Mouse (Mus musculus) intestine, postnatal 0 days (tissue): ENCODE measurements around the gene Ube2v1. TPM values are rescaled to one million over a fixed set of nuclear protein-coding genes. Genes with fewer than 3 reads are reported as not detected.

Source experiments
- ATAC-seq: fragments of 200-750 bp; cut with Nextera tagmentation; 2 replicates; pipeline ENCODE4 v1.8.0; 2017; ENCODE audit warnings: mild to moderate bottlenecking, moderate TSS enrichment, moderate library complexity
- H3K27ac ChIP-seq: fragments of 300-500 bp; sonication (generic); 2 replicates; pipeline ENCODE4 v1.5.1; 2014; ENCODE audit warnings: mild to moderate bottlenecking, low read depth, low read length, moderate library complexity
- H3K27me3 ChIP-seq: fragments of 300-500 bp; sonication (generic); replicated peaks from 2 replicates; pipeline ENCODE4 v1.6.1; 2014; ENCODE audit warnings: low read length, mixed read lengths; ENCODE audit not compliant: control insufficient read depth, insufficient read depth
- H3K36me3 ChIP-seq: fragments of 300-500 bp; sonication (generic); 2 replicates; pipeline ENCODE4 v1.6.1; 2014; ENCODE audit warnings: mild to moderate bottlenecking, moderate library complexity; ENCODE audit not compliant: control insufficient read depth, insufficient read depth
- H3K4me1 ChIP-seq: fragments of 300-500 bp; sonication (generic); replicated peaks from 2 replicates; pipeline ENCODE4 v1.6.1; 2014; ENCODE audit warnings: antibody characterized with exemption, low read length, mixed read lengths; ENCODE audit not compliant: control insufficient read depth, insufficient read depth
- H3K4me2 ChIP-seq: fragments of 300-500 bp; sonication (generic); replicated peaks from 2 replicates; pipeline ENCODE4 v1.6.1; 2014; ENCODE audit warnings: low read depth, mild to moderate bottlenecking, moderate library complexity
- H3K4me3 ChIP-seq: fragments of 300-500 bp; sonication (generic); 2 replicates; pipeline ENCODE4 v1.5.1; 2014; ENCODE audit warnings: low read depth, low read length
- H3K9ac ChIP-seq: fragments of 300-500 bp; sonication (generic); 2 replicates; pipeline ENCODE4 v1.6.1; 2014; ENCODE audit warnings: mild to moderate bottlenecking, low read depth, low read length
- H3K9me3 ChIP-seq: fragments of 300-500 bp; sonication (generic); 2 replicates; pipeline ENCODE4 v1.6.1; 2016; ENCODE audit warnings: mixed run types; ENCODE audit not compliant: control insufficient read depth
- CTCF ChIP-seq: sonication (generic); IDR thresholded peaks from 2 replicates; pipeline ENCODE4 v1.5.1; 2016; ENCODE audit warnings: low read depth, mild to moderate bottlenecking, control low read depth, antibody characterized with exemption, moderate library complexity
- WGBS: fragments of 180-500 bp; shearing (Covaris S2); extraction: QIAGEN DNeasy Blood & Tissue Kit; methylation state at CpG from one replicate; pipeline ENCODE4 v1.1.7; 2014; 5-methylcytosine and 5-hydroxymethylcytosine counted together
- polyA plus RNA-seq: library from polyadenylated mRNA; unstranded; fragments of >200 nt; fragmentation: Nextera tagmentation; extraction: Ambion mirVana; gene quantifications from 2 replicates; pipeline ENCODE4 v1.2.1, GENCODE M21; 2015

The Ube2v1 gene
- polyA plus RNA-seq, 1 experiment from 2014 or later, result 173 TPM

DNA sequence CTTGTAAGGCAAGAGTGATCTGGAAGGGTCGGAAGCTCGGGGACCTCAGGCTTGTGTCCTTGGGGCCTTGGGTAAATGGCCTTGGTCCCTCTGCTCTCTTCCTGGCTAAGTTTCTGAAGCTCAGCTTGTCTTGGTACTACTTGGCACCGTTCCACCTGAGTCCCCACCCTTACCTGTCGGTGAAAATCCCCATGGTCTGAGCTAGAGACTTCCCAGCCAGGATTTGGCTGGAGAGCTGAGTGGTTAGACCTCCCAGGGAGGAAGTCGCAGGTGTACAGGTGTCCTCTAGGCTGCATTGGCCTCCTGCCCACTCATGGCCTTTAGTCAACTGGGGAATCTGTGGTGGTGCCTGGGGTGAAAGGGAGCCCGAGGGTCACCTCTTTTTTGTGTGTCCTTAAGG lies 61.1 kb downstream of the Ube2v1 start:
- WGBS, result 80% methylated on average over 6 of the region's 6 CpGs
- no peak overlapping the region for H3K27ac ChIP-seq

DNA sequence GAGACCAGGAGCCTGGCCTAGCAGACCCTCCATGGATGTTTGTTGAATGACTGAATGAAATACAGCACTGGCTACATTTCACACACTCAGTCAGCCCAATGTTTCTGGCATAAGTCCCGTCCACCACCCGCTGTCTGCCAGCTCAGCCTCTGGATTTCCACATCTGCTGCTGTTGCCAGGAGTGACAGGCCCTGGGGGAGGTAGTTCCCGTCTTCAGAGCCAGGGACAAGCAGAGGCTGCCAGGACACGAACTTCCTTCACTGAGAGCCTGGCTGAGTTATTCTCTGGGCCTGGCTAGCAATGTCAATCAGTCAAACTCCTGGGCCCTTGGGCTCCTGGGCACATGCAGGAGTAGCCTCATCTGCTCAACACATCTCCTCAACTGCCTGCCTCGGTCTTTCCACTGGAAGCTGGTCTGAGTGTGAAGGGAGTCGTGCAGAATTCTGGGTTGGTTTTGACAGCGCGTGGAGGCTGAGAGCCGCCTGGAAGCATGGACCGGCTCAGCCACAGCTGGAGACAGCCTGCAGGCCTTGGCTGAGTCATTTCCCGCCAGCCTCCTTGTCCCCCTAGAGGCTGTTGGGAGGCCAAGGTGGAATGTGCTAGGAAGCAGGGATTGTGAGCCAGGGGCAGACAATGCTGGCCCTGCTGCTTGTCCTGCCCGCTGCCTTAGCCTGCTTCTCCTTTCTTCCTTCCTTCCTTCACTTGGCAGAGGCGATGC lies 61.8 kb downstream of the Ube2v1 start:
- Histone ChIP-seq H3K27me3 (no peaks in the 10 kb centered on the region), H3K27ac (no peak overlapping the region), H3K9ac (no peak overlapping the region), H3K4me2 (no peak overlapping the region), H3K9me3 (no peaks in the 10 kb centered on the region), H3K36me3 (no peaks in the 10 kb centered on the region), H3K4me1 (no peaks in the 10 kb centered on the region), H3K4me3 (no peak overlapping the region)
- peak; percentile 48 for TF ChIP-seq CTCF
- ATAC-seq, result no peak
- 59% methylated on average over 13 of the region's 13 CpGs for WGBS

More for the DNA sequence above, 61.1 kb downstream of the Ube2v1 start:
- Histone ChIP-seq H3K4me2 (no peak overlapping the region), H3K9ac (no peak overlapping the region), H3K36me3 (no peaks in the 10 kb centered on the region), H3K9me3 (no peaks in the 10 kb centered on the region), H3K4me1 (no peaks in the 10 kb centered on the region), H3K4me3 (no peak overlapping the region), H3K27me3 (no peaks in the 10 kb centered on the region)
- no peak for ATAC-seq
- no peak for TF ChIP-seq CTCF

DNA sequence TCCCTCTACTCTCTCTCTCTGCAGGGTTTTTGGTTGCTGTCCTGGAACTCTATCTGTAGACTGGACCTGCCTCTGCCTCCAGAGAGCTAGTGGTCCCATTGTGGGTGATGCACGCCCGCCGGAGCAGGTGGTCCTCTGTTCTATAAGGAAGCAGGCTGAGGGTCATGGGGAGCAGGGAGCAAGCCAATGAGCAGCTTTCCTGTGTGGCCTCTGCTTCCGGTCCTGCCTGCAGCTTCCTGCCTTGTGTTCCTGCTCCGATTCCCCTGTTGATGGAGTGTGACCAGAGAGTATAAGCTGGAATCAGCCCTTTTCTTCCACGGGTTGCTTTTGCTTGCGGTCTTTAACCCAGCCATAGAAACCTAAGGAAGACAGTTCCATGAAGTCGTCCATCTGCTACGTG lies 63.8 kb downstream of the Ube2v1 start:
- Histone ChIP-seq H3K27ac (no peak overlapping the region), H3K4me1 (no peaks in the 10 kb centered on the region; the same call in 1 of the 2 replicates), H3K4me3 (no peak overlapping the region), H3K9ac (no peak overlapping the region), H3K36me3 (no peaks in the 10 kb centered on the region), H3K27me3 (no peaks in the 10 kb centered on the region), H3K9me3 (no peaks in the 10 kb centered on the region), H3K4me2 (no peak overlapping the region)
- WGBS, result 76% methylated on average over 9 of the region's 9 CpGs
- no peak for ATAC-seq
- no peak for TF ChIP-seq CTCF

DNA sequence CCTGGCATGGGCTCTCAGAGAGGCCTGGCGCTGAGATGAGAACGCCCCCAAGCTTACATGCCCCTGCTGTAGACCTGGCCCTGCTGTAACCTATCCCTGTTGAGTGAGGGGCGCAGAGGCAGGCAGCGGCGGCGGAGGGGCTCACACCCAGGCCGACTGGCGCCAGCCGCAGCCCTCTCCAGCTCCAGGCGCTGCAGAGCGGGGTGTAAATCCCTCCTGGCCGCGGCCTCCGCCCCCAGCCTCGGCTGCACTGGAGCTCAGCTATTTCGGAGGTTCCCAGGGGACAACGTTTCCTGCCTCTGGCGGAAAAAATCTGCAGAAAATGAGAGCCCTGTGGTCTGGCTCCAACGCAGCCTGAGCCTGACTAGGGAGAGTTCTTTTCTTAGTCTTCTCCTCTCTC lies 66.2 kb downstream of the Ube2v1 start:
- ATAC-seq, result no peak
- Histone ChIP-seq H3K27ac (no peak overlapping the region), H3K9ac (no peak overlapping the region), H3K4me3 (no peak overlapping the region), H3K4me2 (peak overlapping the region; percentile 14; the same call in 1 of the 2 replicates), H3K9me3 (no peaks in the 10 kb centered on the region), H3K27me3 (no peaks in the 10 kb centered on the region), H3K36me3 (no peaks in the 10 kb centered on the region), H3K4me1 (no peaks in the 10 kb centered on the region; the same call in 1 of the 2 replicates)
- WGBS, result 34% methylated on average over 19 of the region's 19 CpGs
- TF ChIP-seq CTCF, result peak; percentile 32; the same call in 1 of the 2 replicates

DNA sequence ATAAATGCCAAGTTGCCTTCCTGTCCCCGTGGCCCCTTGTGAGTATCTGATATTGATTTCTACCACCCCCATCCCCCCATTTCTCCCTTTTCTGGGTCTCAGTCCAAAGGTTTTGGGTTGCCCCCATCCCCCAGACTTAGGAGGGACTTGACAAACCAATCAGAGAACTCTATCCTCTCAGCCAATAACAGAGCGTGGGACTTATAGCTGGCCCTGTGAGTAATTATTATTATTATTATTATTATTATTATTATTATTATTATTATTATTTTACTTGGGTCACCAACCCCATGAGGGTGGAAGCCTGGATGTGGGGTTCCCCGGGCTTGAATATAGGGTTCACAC lies 66.6 kb downstream of the Ube2v1 start:
- Histone ChIP-seq H3K4me1 (no peaks in the 10 kb centered on the region; the same call in 1 of the 2 replicates), H3K27me3 (0 out of 2 replicates have a peak, but pooled peaks cover 4% of the 10 kb centered on the region), H3K9me3 (no peaks in the 10 kb centered on the region), H3K27ac (no peak overlapping the region), H3K4me3 (no peak overlapping the region), H3K36me3 (no peaks in the 10 kb centered on the region), H3K4me2 (no peak overlapping the region), H3K9ac (no peak overlapping the region)
- 66% methylated on average over 3 of the region's 3 CpGs for WGBS
- no peak for ATAC-seq
- no peak for TF ChIP-seq CTCF

DNA sequence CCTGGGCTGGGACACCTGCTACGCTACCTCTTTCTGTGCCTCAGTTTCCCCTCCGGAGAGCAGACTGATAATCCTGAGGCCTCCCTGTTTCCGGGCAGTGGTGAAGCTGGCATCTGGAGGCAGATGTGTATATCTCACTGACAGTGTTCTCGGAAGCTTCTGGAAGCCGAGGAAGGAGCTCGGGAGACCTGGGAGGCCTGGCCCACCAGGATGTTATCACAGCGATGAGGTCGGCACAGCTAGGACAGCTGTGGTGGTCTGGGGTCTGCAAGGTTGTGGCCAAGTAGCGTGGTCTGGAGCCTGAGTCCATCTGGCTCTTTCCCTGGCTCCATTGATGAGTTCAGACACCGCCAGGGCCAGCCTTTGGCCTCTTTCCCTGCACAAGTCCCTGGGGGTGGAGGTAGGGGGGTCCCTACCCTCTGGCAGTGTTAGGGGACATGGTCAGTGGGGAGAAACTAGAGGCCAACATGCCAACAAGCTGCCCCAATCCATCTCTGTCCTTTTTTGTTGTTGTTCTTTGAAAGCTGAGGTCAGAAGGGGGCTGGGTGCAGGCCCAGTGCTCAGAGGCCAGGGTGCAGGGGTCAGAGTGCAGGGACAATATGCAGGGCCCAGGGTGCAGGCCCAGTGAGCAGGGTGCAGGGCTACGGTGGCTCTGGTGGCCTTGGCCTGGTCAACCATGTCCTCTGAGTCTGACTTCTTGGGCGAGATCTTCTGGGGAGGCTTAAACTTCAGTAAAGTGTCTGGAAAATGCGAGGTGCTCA lies 67.2 kb downstream of the Ube2v1 start:
- Histone ChIP-seq H3K27ac (no peak overlapping the region), H3K4me3 (no peak overlapping the region), H3K9ac (no peak overlapping the region), H3K9me3 (no peaks in the 10 kb centered on the region), H3K4me2 (no peak overlapping the region), H3K36me3 (no peaks in the 10 kb centered on the region), H3K27me3 (0 out of 2 replicates have a peak, but pooled peaks cover 8% of the 10 kb centered on the region), H3K4me1 (no peaks in the 10 kb centered on the region; the same call in 1 of the 2 replicates)
- TF ChIP-seq CTCF, result no peak
- WGBS, result 79% methylated on average over 13 of the region's 13 CpGs
- ATAC-seq, result no peak
